Mouse (Mus musculus) right cerebral cortex, postnatal 4 days (tissue): ENCODE data around the gene Alpl.

Experiments
- DNase-seq: peaks from one replicate; pipeline ENCODE4 v3.0.0-alpha.2; 2022

The Alpl gene

DNA sequence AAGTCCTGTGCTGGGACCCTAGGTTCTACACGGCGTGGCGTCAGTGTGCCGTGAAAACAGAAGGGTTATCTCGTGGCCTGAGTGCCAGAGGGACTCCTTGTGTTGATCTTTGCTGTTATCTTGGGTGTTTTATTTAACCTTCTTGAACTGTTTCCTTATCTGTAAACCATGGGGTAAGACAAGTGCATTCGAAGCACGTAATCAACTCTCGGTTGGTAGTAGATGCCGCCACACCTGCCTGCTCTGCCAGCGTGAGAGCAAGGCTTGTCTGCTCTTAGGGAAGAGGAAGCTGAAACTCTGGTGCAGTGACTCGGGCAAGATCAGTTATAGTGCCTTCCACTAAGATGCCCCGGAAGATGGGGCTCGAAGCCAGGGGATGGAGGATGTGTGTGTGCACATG is 83.2 kb downstream of the Alpl start:
- DNase-seq = no peak

DNA sequence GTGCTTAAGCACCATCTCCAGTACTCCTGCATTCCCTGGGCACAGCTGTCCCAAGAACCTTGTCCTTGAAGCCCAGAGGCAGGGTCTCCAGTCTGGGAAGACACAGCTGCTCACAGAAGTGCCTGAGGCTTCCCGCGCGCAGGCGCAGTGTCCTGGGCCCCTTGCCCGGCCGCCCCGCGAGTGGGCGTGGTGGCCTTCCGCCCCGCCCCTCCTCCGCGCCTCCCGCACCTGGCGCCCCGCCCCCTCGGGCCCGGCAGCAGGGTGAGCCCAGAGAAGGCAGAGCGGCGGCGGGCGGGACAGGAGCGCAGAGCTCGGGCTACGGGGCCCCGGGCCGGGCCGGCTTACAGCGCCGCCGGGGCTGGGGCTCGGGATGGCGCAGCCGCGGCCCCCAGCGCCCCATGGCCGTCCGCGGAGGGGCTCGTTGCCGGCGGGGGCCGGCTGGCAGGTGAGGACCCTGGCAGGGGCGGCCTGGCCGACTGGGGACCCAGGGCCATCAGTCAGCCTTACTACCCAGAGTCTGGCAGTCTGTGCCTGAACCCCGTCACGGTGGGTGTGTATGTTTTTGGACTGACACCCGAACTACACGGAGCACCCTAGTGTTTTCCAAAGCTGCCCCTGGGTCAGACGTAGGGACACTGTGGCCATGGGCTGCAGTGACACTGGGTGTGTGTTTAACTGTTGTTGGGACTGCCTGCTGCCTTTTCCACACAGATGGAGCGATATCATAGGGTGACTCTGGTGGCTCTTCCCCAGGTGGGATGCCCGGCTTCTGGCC is 88.8 kb downstream of the Alpl start:
- peak; percentile 83 for DNase-seq

DNA sequence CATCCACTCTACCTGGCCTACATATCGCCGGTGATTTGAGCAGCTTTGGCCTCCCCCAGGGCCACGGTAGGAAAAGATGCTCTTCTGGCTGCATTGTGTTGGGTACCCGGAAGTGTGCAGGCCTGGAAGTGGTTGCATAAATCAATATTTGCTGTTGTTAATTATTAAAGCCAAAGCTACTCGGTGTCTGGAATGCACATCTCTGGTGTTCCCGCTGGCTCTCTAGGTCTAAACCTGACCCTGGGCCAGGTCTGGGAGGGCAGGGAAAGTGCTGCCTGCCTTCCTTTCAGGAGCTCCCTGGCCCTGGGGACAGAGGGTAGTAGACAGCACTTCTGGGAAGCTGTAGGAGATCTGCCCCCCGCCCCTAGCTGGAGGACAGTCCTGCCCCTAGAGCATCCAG is 89.7 kb downstream of the Alpl start:
- DNase-seq = no peak

DNA sequence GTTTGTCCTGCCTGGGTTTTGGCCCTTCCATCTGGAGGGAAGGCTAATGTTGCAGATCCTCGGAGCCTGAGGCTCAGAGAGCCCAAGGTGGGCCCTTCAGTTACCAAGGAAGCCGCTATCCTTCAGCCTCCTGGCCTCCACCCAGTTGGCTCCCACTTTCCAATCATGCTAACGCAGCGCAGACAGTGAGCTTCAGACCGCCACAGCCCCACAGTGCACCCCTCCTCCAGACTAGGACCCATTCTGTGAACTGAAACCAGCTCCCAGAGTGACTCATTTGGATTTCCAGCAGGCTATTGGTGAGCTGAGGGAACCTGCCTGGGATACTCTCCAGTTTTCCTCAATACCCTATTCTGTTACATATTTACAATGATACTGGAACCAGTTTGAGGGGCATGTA is 90.8 kb downstream of the Alpl start:
- no peak for DNase-seq

DNA sequence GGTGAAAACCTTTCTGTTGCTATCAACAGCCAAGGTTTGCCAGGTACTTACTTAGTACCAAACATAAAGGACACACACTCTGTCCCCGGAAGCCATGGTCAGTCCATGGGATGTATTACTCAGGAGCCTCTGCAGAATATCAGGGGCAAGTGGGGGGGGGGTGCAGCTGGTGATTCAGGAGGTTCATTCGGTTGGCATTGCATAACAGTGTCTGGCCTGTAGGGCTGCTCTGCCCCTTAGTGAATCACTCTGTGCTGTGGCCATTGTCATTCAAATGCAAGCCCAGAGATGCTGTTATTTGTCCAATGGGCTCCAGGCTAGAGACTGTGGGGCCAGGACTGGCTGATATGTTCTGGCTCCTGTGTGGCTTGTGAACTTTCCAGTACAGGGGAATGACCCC is 91.6 kb downstream of the Alpl start:
- DNase-seq = no peak

DNA sequence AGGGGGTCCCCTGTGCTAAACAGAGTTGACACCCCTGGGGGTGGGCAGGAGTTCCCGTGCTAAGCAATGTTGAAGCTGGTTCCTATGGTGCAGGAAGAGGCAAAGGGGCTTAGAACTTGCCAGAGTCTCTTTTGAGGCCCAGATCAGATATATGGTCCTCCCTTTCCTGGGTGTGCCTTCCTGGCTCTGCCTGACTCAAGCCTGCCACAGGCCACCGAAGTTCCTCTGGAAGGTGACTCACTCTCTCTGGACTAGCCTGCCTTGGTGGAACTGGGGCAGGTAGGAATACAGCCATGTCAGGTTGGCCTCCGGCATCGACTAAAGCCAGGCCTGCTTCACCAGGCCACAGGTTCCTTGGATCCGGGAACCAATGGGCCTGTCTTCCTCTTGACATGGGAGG is 93.1 kb downstream of the Alpl start:
- DNase-seq = no peak

DNA sequence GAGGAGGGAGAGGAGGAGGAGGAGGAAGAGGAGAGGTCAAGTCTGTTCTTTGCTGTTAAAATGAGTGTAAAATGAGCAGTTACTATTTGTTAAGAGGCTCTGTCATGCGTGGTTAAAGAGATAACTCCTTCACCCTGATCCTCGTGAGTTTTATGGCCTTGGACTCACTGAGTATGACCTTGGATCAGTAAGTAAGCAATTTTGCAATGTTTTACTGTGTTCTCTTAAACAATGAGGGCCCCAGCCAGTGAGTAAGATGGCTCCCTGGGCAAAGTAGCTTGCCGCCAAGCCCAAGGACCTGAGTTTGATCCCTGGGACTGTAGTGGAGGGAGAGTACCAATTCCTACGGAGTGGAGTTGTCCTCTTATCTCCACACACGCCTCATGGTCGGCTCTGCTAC is 95.2 kb downstream of the Alpl start:
- no peak for DNase-seq

DNA sequence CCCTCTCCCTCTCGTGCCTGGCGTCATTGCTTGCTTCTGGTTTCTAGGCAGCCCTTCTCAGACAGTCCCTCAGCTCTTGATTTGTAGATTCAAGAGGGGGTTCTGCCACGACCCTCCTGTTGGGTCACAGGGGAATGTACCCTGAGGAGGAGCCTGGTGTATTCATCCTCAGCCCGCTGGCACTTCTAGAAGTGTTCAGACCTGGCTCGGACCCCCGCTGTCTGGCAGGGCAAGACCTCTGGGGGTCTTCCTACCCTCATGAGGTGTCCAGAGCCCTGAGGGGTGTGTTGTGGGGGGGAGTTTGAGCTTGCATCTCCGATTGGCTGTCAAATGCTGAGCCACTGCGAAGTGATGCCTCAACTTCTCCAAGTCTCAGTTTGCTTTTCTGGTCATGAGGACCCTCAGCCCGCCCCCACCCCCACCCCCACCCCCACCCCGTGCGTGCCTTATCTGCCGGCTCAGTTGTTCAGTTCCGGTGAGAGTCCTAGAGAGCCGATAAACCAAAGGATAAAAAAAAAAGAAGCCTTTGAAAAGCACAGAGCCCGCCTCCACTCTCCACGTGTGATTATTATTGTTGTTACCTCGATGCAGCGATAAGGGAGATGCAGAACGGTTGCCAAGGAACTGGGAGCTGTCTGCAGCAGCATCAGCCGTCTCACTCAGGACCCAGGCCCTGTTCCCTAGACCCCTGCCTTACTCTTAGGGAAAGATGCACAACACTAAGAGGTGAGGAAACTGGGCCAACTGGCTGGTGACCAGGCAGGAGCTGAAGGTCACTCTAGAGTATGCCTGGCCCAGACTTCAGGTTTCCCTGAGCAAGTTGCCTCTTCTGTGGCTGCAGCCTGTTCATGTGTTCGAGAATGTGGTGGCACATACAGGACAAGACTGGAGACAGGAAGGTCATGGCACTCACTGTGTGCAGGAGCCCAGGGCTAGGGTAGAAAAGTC is 96.6 kb downstream of the Alpl start:
- no peak for DNase-seq

DNA sequence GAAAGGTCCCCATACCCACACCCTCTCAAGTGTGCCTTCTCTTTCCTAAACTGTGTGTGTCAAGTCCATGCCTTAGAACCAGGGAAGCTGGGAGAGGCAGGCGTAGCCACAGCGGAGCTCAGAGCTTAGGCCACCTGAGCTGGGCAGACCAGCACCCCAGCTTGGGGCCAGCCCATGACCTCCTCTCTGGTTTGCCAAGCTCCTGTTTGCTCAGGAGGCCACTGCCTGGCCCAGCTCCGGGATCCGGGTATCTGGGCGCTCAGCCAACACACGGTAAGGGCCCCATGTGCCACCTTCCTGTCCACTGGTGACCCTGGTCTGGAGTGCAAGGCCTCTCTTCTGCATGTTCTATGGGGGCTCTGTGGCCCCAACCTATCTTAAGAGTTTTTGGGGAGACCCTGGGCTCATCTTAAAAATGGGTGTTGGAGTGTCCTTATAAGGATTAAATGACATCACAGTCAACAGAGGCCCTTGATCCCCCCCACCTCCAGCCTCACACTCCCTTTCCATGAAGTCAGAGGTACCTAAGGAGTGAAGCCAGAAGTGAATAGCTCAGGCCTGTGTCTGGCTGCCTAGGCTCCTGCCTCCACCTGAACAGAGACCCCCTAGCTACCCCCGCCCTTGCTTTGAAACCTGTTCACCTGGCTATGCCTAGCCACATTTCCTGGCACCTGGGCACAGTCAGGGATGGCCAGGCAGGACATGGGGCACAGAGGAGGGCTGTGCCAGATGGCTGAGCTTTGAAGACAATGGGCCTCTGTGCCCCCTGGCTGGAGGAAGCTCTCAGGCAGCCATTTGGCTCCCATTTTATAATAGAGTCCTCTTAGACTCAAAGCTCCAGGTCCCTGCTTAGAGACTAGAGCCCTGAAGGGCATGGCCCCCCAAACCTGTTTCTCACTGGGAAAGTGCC is 97.9 kb downstream of the Alpl start:
- no peak for DNase-seq

DNA sequence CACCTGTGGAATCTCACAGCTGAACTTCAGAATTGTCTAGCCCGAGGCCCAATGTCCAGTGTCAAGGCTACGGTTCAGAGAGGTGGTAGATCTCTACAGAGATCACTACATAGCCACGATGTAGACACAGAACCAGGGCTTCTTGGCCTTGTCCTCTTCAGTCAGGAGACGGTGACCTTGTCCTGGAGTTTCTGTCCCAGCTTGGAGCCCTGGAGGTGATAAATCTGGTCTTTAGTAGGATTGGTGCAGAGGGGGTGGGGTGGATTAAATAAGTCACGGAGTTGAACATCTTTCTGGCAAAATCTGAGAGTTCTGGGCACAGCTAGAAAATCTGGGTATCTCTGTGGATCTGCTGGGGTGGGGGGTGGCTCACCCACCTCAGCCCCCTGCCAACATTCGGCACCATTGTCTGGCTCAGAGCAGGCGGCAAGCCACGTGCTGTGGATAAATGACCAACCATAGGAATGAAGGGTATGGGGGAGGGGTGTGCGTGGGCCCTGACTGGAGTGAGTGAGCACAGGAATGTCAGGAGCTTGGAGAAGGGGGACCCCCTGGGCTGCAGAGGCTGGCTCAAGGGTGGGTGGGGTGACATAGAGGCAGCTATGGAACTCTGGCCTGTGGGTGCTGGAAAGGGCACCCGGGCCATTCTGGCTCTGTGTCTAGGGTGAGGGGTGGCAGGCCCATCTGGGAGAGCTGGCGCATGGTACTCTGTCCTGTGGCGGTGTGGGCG is 98.9 kb downstream of the Alpl start:
- DNase-seq = no peak

DNA sequence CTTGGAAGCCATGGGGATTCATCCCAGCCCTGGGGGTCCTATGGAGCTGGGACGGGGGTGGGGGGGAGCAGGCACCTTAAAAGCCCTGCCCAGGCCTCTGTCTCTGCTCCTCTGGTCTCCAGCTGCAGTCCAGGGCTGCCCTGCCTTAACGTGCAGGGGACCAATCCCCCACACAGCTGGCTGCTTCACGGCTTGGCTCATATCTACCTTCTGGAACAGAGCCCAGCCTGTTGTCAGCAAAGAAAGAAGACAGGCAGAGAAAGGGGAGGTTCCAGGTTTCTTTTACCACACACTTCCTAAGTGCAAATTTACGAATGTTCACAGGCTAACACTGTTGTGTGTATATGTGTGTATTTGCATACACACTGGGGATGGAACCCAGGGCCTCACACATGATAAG is 100.3 kb downstream of the Alpl start:
- DNase-seq = no peak

DNA sequence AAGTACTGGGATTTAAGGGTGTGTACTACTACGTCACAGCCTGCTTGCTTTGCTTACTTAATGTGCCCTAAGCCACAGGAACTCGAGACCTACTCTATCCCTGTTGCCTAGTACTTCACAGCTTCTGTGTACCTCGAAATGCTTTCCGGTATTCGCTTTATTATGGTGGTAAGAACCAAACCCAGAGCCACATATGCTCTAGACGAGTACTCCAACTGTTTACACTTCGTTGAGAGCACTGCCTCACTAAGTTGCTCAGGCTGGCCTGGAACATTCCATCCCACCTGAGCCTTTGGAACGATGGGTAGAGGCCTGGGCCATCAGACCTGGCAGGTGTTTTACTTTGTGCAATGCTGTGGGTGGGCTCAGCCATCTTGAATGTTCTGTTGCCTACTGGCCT is 100.9 kb downstream of the Alpl start:
- no peak for DNase-seq

DNA sequence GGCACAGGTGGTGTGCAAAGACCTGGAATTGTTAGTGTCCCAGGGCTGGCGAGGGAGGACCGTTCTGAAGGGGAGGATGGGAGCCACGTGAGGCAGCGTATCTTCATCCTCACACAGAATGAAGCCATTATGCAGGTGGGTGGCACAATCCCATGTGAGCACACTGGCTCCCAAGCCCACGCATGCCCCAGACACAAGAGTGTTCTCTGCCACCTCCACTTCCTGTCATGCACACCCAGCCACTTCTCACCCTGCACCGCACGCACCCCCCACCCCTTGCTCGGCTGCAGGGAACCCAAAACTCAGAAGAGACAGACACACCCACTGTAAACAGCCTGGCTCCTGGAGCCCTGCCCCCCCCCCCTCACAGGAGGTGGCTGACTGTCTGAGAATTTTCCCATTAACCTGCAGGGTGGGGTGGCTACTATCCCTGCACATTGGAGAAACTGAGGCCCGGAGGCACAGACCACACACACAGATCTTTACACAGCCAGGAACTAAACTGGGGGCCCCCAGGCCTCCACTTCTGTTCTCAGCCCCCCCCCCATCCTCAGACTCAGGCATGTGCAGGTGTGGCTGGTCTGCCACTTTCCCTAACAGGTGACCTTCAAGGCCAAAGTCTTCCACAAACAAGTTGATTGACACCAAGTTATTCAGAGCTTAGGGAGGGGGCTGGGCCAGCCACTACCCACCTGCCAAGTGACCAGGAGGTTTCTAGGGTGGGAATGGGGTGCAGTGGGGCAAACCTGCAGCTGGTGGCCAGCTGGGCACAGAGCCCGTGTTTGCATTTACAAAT is 103.9 kb downstream of the Alpl start:
- DNase-seq = no peak
